Mouse (Mus musculus) cerebellum, postnatal 36 days (tissue): ENCODE results near the gene Gm10722.
A peak's percentile ranks its signal among the peaks of the same experiment; 100 is the strongest.
"Not testable (repeated sequence)": the region's sequence is repeated elsewhere in the genome, so short reads cannot be mapped to it uniquely, and the experiment has no call there.

Experiments
- DNase-seq, 2 experiments: peaks; one replicate each; pipeline ENCODE4 v3.0.0; 2021 to 2022; ENCODE audit warnings: mixed read lengths in 2 of 2

The Gm10722 gene

DNA sequence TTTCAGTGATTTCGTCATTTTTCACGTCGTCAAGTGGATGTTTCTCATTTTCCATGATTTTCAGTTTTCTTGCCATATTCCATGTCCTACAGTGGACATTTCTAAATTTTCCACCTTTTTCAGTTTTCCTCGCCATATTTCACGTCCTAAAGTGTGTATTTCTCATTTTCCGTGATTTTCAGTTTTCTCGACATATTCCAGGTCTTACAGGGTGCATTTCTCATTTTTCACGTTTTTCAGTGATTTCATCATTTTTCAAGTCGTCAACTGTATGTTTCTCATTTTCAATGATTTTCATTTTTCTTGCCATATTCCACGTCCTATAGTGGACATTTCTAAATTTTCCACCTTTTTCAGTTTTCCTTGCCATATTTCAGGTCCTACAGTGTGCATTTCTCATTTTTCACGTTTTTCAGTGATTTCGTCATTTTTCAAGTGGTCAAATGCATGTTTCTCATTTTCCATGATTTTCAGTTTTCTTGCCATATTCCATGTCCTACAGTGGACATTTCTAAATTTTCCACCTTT lies at the start of gene Gm10722:
TSS of gene Gm10722 (plus strand) at position 478 of the 528 bp plus-strand sequence.
- DNase-seq, result not testable (repeated sequence)

DNA sequence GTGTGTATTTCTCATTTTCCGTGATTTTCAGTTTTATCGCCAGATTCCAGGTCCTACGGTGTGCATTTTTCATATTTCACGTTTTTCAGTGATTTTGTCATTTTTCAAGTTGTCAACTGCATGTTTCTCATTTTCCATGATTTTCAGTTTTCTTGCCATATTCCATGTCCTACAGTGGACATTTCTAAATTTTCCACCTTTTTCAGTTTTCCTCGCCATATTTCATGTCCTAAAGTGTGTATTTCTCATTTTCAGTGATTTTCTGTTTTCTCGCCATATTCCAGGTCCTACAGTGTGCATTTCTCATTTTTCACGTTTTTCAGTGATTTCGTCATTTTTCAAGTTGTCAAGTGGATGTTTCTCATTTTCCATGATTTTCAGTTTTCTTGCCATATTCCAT lies 284 bp downstream of the Gm10722 start:
- DNase-seq, result peak in 1 of 2 experiments; percentile 5

DNA sequence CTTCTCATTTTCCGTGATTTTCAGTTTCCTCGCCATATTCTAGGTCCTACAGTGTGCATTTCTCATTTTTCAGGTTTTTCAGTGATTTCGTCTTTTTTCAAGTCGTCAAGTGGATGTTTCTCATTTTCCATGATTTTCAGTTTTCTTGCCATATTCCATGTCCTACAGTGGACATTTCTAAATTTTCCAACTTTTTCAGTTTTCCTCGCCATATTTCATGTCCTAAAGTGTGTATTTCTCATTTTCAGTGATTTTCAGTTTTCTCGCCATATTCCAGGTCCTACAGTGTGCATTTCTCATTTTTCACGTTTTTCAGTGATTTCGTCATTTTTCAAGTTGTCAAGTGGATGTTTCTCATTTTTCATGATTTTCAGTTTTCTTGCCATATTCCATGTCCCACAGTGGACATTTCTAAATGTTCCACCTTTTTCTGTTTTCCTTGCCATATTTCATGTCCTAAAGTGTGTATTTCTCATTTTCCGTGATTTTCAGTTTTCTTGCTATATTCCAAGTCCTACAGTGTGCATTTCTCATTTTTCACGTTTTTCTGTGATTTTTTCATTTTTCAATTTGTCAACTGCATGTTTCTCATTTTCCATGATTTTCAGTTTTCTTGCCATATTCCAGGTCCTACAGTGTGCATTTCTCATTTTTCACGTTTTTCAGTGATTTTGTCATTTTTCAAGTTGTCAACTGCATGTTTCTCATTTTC lies 1.4 kb downstream of the Gm10722 start:
- DNase-seq, result peak; percentile 85 to 88

DNA sequence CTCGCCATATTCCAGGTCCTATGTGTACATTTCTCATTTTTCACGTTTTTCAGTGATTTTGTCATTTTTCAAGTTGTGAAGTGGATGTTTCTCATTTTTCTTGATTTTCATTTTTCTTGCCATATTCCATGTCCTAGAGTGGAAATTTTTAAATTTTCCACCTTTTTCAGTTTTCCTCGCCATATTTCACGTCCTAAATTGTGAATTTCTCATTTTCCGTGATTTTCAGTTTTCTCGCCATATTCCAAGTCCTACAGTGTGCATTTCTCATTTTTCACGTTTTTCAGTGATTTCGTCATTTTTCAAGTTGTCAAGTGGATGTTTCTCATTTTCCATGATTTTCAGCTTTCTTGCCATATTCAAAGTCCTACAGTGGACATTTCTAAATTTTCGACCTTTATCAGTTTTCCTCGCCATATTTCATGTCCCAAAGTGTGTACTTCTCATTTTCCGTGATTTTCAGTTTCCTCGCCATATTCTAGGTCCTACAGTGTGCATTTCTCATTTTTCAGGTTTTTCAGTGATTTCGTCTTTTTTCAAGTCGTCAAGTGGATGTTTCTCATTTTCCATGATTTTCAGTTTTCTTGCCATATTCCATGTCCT lies 2.2 kb downstream of the Gm10722 start, which contains the start of gene Gm11168:
TSS of gene Gm11168 (plus strand) at position 553 of the 603 bp plus-strand sequence.
- DNase-seq, result not testable (repeated sequence)

DNA sequence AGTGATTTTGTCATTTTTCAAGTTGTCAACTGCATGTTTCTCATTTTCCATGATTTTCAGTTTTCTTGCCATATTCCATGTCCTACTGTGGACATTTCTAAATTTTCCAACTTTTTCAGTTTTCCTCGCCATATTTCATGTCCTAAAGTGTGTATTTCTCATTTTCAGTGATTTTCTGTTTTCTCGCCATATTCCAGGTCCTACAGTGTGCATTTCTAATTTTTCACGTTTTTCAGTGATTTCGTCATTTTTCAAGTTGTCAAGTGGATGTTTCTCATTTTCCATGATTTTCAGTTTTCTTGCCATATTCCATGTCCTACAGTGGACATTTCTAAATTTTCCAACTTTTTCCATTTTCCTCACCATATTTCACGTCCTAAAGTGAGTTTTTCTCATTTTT lies 5.5 kb downstream of the Gm10722 start:
- not testable (repeated sequence) for DNase-seq

DNA sequence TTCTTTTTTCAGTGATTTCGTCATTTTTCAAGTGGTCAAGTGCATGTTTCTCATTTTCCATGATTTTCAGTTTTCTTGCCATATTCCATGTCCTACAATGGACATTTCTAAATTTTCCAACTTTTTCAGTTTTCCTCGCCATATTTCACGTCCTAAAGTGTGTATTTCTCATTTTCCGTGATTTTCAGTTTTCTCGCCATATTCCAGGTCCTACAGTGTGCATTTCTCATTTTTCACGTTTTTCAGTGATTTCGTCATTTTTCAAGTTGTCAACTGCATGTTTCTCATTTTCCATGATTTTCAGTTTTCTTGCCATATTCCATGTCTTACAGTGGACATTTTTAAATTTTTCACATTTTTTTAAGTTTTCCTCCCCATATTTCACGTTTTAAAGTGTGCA lies 5.9 kb downstream of the Gm10722 start:
- peak; percentile 30 to 79 for DNase-seq

DNA sequence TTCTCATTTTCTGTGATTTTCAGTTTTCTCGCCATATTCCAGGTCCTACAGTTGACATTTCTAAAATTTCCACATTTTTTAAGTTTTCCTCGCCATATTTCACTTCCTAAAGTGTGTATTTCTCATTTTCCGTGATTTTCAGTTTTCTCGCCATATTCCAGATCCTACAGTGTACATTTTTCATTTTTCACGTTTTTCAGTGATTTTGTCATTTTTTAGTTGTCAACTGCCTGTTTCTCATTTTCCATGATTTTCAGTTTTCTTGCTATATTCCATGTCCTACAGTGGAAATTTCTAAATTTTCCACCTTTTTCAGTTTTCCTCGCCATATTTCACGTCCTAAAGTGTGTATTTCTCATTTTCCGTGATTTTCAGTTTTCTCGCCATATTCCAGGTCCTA lies 6.5 kb downstream of the Gm10722 start:
- not testable (repeated sequence) for DNase-seq

DNA sequence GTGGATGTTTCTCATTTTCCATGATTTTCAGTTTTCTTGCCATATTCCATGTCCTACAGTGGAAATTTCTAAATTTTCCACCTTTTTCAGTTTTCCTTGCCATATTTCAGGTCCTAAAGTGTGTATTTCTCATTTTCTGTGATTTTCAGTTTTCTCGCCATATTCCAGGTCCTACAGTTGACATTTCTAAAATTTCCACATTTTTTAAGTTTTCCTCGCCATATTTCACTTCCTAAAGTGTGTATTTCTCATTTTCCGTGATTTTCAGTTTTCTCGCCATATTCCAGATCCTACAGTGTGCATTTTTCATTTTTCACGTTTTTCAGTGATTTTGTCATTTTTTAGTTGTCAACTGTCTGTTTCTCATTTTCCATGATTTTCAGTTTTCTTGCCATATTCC lies 8.6 kb downstream of the Gm10722 start:
- not testable (repeated sequence) for DNase-seq

DNA sequence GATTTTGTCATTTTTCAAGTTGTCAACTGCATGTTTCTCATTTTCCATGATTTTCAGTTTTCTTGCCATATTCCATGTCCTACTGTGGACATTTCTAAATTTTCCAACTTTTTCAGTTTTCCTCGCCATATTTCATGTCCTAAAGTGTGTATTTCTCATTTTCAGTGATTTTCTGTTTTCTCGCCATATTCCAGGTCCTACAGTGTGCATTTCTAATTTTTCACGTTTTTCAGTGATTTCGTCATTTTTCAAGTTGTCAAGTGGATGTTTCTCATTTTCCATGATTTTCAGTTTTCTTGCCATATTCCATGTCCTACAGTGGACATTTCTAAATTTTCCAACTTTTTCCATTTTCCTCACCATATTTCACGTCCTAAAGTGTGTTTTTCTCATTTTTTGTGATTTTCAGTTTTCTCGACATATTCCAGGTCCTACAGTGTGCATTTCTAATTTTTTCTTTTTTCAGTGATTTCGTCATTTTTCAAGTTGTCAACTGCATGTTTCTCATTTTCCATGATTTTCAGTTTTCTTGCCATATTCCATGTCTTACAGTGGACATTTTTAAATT lies 11.4 kb downstream of the Gm10722 start:
- not testable (repeated sequence) for DNase-seq

DNA sequence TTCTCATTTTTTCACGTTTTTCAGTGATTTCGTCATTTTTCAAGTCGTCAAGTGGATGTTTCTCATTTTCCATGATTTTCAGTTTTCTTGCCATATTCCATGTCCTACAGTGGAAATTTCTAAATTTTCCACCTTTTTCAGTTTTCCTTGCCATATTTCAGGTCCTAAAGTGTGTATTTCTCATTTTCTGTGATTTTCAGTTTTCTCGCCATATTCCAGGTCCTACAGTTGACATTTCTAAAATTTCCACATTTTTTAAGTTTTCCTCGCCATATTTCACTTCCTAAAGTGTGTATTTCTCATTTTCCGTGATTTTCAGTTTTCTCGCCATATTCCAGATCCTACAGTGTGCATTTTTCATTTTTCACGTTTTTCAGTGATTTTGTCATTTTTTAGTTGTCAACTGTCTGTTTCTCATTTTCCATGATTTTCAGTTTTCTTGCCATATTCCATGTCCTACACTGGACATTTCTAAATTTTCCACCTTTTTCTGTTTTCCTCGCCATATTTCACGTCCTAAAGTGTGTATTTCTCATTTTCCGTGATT lies 12.1 kb downstream of the Gm10722 start, which contains the start of gene Gm10721:
TSS of gene Gm10721 (plus strand) at position 408 of the 547 bp plus-strand sequence.
- not testable (repeated sequence) for DNase-seq

DNA sequence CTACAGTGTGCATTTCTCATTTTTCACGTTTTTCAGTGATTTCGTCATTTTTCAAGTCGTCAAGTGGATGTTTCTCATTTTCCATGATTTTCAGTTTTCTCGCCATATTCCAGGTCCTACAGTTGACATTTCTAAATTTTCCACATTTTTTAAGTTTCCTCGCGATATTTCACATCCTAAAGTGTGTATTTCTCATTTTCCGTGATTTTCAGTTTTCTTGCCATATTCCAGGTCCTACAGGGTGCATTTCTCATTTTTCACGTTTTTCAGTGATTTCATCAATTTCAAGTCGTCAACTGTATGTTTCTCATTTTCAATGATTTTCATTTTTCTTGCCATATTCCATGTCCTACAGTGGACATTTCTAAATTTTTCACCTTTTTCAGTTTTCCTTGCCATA lies 14.6 kb downstream of the Gm10722 start, which contains the start of gene Gm10720:
TSS of gene Gm10720 (plus strand) at position 301 of the 400 bp plus-strand sequence.
- not testable (repeated sequence) for DNase-seq

DNA sequence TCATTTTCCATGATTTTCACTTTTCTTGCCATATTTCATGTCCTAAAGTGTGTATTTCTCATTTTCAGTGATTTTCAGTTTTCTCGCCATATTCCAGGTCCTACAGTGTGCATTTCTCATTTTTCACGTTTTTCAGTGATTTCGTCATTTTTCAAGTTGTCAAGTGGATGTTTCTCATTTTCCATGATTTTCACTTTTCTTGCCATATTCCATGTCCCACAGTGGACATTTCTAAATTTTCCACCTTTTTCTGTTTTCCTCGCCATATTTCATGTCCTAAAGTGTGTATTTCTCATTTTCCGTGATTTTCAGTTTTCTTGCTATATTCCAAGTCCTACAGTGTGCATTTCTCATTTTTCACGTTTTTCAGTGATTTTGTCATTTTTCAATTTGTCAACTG lies 15.2 kb downstream of the Gm10722 start:
- not testable (repeated sequence) for DNase-seq

DNA sequence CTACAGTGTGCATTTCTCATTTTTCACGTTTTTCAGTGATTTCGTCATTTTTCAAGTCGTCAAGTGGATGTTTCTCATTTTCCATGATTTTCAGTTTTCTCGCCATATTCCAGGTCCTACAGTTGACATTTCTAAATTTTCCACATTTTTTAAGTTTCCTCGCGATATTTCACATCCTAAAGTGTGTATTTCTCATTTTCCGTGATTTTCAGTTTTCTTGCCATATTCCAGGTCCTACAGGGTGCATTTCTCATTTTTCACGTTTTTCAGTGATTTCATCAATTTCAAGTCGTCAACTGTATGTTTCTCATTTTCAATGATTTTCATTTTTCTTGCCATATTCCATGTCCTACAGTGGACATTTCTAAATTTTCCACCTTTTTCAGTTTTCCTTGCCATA lies 16.4 kb downstream of the Gm10722 start, which contains the start of gene Gm10719:
TSS of gene Gm10719 (plus strand) at position 301 of the 400 bp plus-strand sequence.
- DNase-seq, result not testable (repeated sequence)

DNA sequence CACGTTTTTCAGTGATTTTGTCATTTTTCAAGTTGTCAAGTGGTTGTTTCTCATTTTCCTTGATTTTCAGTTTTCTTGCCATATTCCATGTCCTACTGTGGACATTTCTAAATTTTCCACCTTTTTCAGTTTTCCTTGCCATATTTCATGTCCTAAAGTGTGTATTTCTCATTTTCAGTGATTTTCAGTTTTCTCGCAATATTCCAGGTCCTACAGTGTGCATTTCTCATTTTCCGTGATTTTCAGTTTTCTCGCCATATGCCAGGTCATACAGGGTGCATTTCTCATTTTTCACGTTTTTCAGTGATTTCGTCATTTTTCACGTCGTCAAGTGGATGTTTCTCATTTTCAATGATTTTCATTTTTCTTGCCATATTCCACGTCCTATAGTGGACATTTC lies 18.2 kb downstream of the Gm10722 start:
- peak; percentile 51 to 88 for DNase-seq

DNA sequence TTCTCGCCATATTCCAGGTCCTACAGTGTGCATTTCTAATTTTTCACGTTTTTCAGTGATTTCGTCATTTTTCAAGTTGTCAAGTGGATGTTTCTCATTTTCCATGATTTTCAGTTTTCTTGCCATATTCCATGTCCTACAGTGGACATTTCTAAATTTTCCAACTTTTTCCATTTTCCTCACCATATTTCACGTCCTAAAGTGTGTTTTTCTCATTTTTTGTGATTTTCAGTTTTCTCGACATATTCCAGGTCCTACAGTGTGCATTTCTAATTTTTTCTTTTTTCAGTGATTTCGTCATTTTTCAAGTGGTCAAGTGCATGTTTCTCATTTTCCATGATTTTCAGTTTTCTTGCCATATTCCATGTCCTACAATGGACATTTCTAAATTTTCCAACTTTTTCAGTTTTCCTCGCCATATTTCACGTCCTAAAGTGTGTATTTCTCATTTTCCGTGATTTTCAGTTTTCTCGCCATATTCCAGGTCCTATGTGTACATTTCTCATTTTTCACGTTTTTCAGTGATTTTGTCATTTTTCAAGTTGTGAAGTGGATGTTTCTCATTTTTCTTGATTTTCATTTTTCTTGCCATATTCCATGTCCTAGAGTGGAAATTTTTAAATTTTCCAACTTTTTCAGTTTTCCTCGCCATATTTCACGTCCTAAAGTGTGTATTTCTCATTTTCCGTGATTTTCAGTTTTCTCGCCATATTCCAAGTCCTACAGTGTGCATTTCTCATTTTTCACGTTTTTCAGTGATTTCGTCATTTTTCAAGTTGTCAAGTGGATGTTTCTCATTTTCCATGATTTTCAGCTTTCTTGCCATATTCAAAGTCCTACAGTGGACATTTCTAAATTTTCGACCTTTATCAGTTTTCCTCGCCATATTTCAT lies 19.4 kb downstream of the Gm10722 start:
- peak; percentile 24 to 33 for DNase-seq

DNA sequence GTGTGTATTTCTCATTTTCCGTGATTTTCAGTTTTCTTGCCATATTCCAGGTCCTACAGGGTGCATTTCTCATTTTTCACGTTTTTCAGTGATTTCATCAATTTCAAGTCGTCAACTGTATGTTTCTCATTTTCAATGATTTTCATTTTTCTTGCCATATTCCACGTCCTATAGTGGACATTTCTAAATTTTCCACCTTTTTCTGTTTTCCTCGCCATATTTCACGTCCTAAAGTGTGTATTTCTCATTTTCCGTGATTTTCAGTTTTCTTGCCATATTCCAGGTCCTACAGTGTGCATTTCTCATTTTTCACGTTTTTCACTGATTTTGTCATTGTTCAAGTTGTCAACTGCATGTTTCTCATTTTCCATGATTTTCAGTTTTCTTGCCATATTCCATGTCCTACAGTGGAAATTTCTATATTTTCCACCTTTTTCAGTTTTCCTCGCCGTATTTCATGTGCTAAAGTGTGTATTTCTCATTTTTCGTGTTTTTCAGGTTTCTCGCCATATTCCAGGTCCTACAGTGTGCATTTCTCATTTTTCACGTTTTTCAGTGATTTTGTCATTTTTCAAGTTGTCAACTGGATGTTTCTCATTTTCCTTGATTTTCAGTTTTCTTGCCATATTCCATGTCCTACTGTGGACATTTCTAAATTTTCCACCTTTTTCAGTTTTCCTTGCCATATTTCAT lies 21.7 kb downstream of the Gm10722 start:
- DNase-seq, result peak; percentile 11 to 37

DNA sequence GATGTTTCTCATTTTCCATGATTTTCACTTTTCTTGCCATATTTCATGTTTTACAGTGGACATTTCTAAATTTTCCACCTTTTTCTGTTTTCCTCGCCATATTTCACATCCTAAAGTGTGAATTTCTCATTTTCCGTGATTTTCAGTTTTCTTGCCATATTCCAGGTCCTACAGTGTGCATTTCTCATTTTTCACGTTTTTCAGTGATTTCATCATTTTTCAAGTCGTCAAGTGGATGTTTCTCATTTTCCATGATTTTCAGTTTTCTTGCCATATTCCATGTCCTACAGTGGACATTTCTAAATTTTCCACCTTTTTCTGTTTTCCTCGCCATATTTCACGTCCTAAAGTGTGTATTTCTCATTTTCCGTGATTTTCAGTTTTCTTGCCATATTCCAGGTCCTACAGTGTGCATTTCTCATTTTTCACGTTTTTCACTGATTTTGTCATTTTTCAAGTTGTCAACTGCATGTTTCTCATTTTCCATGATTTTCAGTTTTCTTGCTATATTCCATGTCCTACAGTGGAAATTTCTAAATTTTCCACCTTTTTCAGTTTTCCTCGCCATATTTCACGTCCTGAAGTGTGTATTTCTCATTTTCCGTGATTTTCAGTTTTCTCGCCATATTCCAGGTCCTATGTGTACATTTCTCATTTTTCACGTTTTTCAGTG lies 22.7 kb downstream of the Gm10722 start, which contains the start of gene Gm10718:
TSS of gene Gm10718 (plus strand) at position 236 of the 673 bp plus-strand sequence.
- not testable (repeated sequence) for DNase-seq

DNA sequence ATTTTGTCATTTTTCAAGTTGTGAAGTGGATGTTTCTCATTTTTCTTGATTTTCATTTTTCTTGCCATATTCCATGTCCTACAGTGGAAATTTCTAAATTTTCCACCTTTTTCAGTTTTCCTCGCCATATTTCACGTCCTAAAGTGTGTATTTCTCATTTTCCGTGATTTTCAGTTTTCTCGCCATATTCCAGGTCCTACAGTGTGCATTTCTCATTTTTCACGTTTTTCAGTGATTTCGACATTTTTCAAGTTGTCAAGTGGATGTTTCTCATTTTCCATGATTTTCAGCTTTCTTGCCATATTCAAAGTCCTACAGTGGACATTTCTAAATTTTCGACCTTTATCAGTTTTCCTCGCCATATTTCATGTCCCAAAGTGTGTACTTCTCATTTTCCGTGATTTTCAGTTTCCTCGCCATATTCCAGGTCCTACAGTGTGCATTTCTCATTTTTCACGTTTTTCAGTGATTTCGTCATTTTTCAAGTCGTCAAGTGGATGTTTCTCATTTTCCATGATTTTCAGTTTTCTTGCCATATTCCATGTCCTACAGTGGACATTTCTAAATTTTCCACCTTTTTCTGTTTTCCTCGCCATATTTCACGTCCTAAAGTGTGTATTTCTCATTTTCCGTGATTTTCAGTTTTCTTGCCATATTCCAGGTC lies 23.4 kb downstream of the Gm10722 start:
- peak in 1 of 2 experiments; percentile 42 for DNase-seq

DNA sequence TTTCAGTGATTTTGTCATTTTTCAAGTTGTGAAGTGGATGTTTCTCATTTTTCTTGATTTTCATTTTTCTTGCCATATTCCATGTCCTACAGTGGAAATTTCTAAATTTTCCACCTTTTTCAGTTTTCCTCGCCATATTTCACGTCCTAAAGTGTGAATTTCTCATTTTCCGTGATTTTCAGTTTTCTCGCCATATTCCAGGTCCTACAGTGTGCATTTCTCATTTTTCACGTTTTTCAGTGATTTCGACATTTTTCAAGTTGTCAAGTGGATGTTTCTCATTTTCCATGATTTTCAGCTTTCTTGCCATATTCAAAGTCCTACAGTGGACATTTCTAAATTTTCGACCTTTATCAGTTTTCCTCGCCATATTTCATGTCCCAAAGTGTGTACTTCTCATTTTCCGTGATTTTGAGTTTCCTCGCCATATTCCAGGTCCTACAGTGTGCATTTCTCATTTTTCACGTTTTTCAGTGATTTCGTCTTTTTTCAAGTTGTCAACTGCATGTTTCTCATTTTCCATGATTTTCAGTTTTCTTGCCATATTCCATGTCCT lies 24.3 kb downstream of the Gm10722 start, which contains the start of gene Gm10717:
TSS of gene Gm10717 (plus strand) at position 506 of the 556 bp plus-strand sequence.
- DNase-seq, result peak; percentile 4 to 10
